Mouse (Mus musculus) megakaryocyte, adult 5-6 weeks (primary cell): ENCODE results near the gene Vmn2r79. TPM values are rescaled to one million over a fixed set of nuclear protein-coding genes. Genes with fewer than 3 reads are reported as not detected.
"Not testable (repeated sequence)": the region's sequence is repeated elsewhere in the genome, so short reads cannot be mapped to it uniquely, and the experiment has no call there.

Source experiments
- ATAC-seq: 2 replicates; pipeline ENCODE4 v1.8.0; 2016; ENCODE audit warnings: mild to moderate bottlenecking, inconsistent platforms; ENCODE audit not compliant: poor library complexity, severe bottlenecking
- total RNA-seq, 2 experiments: library from RNA; stranded (forward) in 1 of 2; stranded (reverse) in 1 of 2; fragments of 153-499, 151-499 nt in 1 of 2; fragments of 221-1000, 200-1000 nt in 1 of 2; gene quantifications; 2 replicates each; pipeline versions ENCODE4 v1.2.3 to v1.2.4; 2015 to 2017

The Vmn2r79 gene
- total RNA-seq (2015) = 0.02 TPM in 1 of 2 replicates, not detected in the other
- total RNA-seq (2017) = not detected in 2 replicates

GRCm38 (mm10) chr7:86995815-86996214, at the start of gene Vmn2r79:
Gene Vmn2r79, plus strand, starts transcription at chr7:86996115.
- not testable (repeated sequence) for ATAC-seq

DNA sequence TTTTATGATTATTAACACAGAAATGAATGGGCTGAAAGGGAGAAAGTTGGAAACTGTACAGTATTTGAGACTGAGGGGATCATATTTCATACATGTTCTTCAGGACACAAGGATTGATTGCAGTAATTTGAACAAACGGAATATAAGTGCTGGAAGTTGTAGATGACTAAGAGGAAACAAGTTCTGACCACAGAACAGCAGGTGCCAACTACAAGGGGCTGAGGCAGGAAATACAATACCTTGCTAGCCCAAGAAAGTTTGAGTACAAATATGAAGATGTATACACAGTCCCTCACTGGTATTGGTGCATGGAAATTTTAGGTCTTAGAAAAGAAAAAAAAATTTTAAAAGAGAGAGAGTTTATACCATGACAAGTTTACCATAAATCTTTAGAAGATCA, 1.2 kb upstream of the Vmn2r79 start:
- ATAC-seq = no peak

DNA sequence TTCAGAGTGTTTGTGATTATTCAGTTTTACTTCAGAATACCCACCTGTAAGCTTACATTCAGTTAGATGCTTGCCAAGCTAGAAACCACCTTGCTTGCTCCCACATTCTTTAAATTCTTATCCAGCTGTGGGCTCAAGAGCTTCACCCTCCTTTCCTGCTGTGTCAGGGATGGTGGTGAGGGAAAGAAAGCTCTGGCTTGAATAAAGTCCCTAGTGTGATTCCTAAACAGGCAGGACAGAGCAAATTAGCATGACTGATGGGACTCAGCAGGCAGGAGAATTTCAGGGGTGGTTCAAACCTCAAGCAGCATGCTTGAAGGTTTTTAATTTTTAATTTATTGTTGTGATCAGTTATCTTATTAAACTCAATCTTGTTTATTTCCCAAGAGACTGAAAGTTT, 30.6 kb downstream of the Vmn2r79 start:
- ATAC-seq = not testable (repeated sequence)

GRCm38 (mm10) chr7:87063576-87063975, 67.7 kb downstream of the Vmn2r79 start:
- no peak for ATAC-seq

Other genes with a start within 250 kb of the Vmn2r79 start
- gene Folh1, start 220.2 kb upstream of the Vmn2r79 start, total RNA-seq (2015) = not detected in 2 replicates
- gene Folh1, start 220.2 kb upstream of the Vmn2r79 start, total RNA-seq (2017) = not detected in 2 replicates
- not detected in 2 replicates for gene Vmn2r77, start 201.1 kb upstream of the Vmn2r79 start, total RNA-seq (2015)
- gene Vmn2r77, start 201.1 kb upstream of the Vmn2r79 start, total RNA-seq (2017) = not detected in 2 replicates
- gene Vmn2r78, start 81.0 kb upstream of the Vmn2r79 start, total RNA-seq (2015) = not detected in 2 replicates
- not detected in 2 replicates for gene Vmn2r78, start 81.0 kb upstream of the Vmn2r79 start, total RNA-seq (2017)
- gene Nox4, start 250.0 kb downstream of the Vmn2r79 start, total RNA-seq (2015) = not detected in 2 replicates
- gene Nox4, start 250.0 kb downstream of the Vmn2r79 start, total RNA-seq (2017) = not detected in 2 replicates